Mouse (Mus musculus): ENCODE measurements around the gene Uggt1. TPM values are rescaled to one million over a fixed set of nuclear protein-coding genes. Genes with fewer than 3 reads are reported as not detected.

Gene Uggt1
- polyA plus RNA-seq, 1 experiment = 77.5 TPM

DNA sequence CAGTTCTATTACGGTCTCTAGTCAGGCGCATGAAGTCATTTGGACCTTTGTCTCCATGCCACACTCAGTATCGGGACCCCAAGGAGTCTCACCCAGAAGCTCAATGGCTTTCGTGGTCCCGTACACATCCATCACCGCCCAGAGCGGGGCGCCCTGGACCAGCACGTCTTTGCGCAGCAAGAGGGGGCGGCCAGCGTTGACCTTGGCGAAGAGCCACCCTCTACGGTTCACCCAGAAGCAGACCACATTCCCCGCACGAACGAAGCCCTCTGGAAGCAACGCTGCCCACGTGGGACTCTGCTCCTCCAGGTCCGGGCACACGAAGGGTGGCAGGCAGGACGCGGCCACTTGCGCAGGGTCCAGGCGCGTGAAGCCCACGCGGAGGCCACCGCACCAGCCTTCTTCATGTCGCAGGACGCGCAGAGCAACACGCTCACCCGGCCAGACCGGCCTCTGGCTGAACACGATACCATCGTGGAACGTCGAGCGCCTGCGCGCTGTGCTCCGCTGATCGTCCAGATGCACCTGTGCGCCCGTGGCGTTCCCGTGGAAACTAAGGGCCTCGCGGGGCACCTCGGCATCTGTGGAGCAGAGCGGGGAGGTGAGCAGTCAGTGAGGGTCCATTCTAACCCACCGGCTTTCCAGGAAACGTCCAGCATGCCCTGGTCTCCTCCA, 24.7 kb upstream of the Uggt1 start:
- H3K27ac ChIP-seq (ENCODE audit: insufficient read depth, low read length) = no peak overlapping the region
- no peaks in the 10 kb centered on the region for H3K36me3 ChIP-seq (ENCODE audit: control insufficient read depth, insufficient read depth, low read length, poor library complexity, severe bottlenecking)
- no peaks in the 10 kb centered on the region for H3K9me3 ChIP-seq (replicated peaks; ENCODE audit: control insufficient read depth, insufficient read depth, low read length, poor library complexity, severe bottlenecking)
- peak overlapping the region; percentile 12; the same call in 1 of the 2 replicates for H3K9ac ChIP-seq (ENCODE audit: low read depth, poor library complexity, severe bottlenecking)
- TF ChIP-seq CTCF (IDR thresholded peaks at IDR 0.05; ENCODE audit: low read depth, low read length) (peak; percentile 14), EP300 (IDR thresholded peaks at IDR 0.05; ENCODE audit: insufficient read depth, low read depth, low read length) (no peak)
- no peaks in the 10 kb centered on the region for H3K4me1 ChIP-seq (ENCODE audit: control insufficient read depth, insufficient read depth, low read length)
- peak overlapping the region; percentile 56 for H3K4me3 ChIP-seq (ENCODE audit: low read depth, low read length)
- H3K27me3 ChIP-seq (ENCODE audit: control insufficient read depth, insufficient read depth, low read length, poor library complexity, severe bottlenecking) = no peaks in the 10 kb centered on the region

DNA sequence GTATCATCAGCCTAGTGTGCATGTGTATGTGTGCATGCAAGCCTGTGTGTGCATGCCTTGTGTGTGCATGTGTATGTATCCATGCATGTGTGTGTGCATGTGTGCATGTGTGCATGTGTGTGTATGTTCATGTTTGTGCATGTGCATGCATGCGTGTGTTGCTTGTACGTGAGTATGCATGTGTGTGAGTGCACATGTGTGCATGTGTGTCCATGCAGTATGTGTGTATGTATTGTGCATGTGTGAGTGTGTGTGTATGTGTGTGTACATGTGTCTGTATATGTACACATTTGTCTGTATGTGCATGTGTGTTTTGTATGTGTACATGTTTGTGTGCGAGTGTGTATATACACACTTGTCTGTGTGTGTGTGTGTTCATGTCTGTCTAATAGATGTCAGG, 23.1 kb upstream of the Uggt1 start:
- TF ChIP-seq POLR2A (IDR thresholded peaks at IDR 0.05; ENCODE audit: insufficient read depth, low read length) = no peak
- TF ChIP-seq EP300 (IDR thresholded peaks at IDR 0.05; ENCODE audit: insufficient read depth, low read depth, low read length) = no peak
- no peak for TF ChIP-seq CTCF (IDR thresholded peaks at IDR 0.05; ENCODE audit: low read depth, low read length)
- no peaks in the 10 kb centered on the region for H3K36me3 ChIP-seq (ENCODE audit: control insufficient read depth, insufficient read depth, low read length, poor library complexity, severe bottlenecking)
- H3K4me1 ChIP-seq (ENCODE audit: control insufficient read depth, insufficient read depth, low read length) = no peaks in the 10 kb centered on the region
- H3K27me3 ChIP-seq (ENCODE audit: control insufficient read depth, insufficient read depth, low read length, poor library complexity, severe bottlenecking) = no peaks in the 10 kb centered on the region
- H3K27ac ChIP-seq (ENCODE audit: insufficient read depth, low read length) = no peak overlapping the region
- no peak overlapping the region for H3K9ac ChIP-seq (ENCODE audit: low read depth, poor library complexity, severe bottlenecking)
- no peak overlapping the region for H3K4me3 ChIP-seq (ENCODE audit: low read depth, low read length)
- H3K9me3 ChIP-seq (replicated peaks; ENCODE audit: control insufficient read depth, insufficient read depth, low read length, poor library complexity, severe bottlenecking) = no peaks in the 10 kb centered on the region

GRCm38 (mm10) chr1:36266293-36266692, 21.8 kb upstream of the Uggt1 start:
- Histone ChIP-seq H3K27ac (ENCODE audit: insufficient read depth, low read length) (no peak overlapping the region), H3K9ac (ENCODE audit: low read depth, poor library complexity, severe bottlenecking) (no peak overlapping the region), H3K36me3 (ENCODE audit: control insufficient read depth, insufficient read depth, low read length, poor library complexity, severe bottlenecking) (no peaks in the 10 kb centered on the region), H3K4me3 (ENCODE audit: low read depth, low read length) (no peak overlapping the region), H3K4me1 (ENCODE audit: control insufficient read depth, insufficient read depth, low read length) (no peaks in the 10 kb centered on the region), H3K9me3 (replicated peaks; ENCODE audit: control insufficient read depth, insufficient read depth, low read length, poor library complexity, severe bottlenecking) (no peaks in the 10 kb centered on the region), H3K27me3 (ENCODE audit: control insufficient read depth, insufficient read depth, low read length, poor library complexity, severe bottlenecking) (no peaks in the 10 kb centered on the region)
- no peak for TF ChIP-seq CTCF (IDR thresholded peaks at IDR 0.05; ENCODE audit: low read depth, low read length)
- TF ChIP-seq EP300 (IDR thresholded peaks at IDR 0.05; ENCODE audit: insufficient read depth, low read depth, low read length) = no peak
- no peak for TF ChIP-seq POLR2A (IDR thresholded peaks at IDR 0.05; ENCODE audit: insufficient read depth, low read length)

GRCm38 (mm10) chr1:36263833-36264488, 19.4 kb upstream of the Uggt1 start:
- Histone ChIP-seq H3K9ac (ENCODE audit: low read depth, poor library complexity, severe bottlenecking) (no peak overlapping the region), H3K4me3 (ENCODE audit: low read depth, low read length) (no peak overlapping the region), H3K36me3 (ENCODE audit: control insufficient read depth, insufficient read depth, low read length, poor library complexity, severe bottlenecking) (no peaks in the 10 kb centered on the region), H3K27ac (ENCODE audit: insufficient read depth, low read length) (no peak overlapping the region), H3K27me3 (ENCODE audit: control insufficient read depth, insufficient read depth, low read length, poor library complexity, severe bottlenecking) (no peaks in the 10 kb centered on the region), H3K4me1 (ENCODE audit: control insufficient read depth, insufficient read depth, low read length) (no peaks in the 10 kb centered on the region), H3K9me3 (replicated peaks; ENCODE audit: control insufficient read depth, insufficient read depth, low read length, poor library complexity, severe bottlenecking) (no peaks in the 10 kb centered on the region)
- no peak for TF ChIP-seq CTCF (IDR thresholded peaks at IDR 0.05; ENCODE audit: low read depth, low read length)
- TF ChIP-seq EP300 (IDR thresholded peaks at IDR 0.05; ENCODE audit: insufficient read depth, low read depth, low read length) = no peak
- no peak for TF ChIP-seq POLR2A (IDR thresholded peaks at IDR 0.05; ENCODE audit: insufficient read depth, low read length)

DNA sequence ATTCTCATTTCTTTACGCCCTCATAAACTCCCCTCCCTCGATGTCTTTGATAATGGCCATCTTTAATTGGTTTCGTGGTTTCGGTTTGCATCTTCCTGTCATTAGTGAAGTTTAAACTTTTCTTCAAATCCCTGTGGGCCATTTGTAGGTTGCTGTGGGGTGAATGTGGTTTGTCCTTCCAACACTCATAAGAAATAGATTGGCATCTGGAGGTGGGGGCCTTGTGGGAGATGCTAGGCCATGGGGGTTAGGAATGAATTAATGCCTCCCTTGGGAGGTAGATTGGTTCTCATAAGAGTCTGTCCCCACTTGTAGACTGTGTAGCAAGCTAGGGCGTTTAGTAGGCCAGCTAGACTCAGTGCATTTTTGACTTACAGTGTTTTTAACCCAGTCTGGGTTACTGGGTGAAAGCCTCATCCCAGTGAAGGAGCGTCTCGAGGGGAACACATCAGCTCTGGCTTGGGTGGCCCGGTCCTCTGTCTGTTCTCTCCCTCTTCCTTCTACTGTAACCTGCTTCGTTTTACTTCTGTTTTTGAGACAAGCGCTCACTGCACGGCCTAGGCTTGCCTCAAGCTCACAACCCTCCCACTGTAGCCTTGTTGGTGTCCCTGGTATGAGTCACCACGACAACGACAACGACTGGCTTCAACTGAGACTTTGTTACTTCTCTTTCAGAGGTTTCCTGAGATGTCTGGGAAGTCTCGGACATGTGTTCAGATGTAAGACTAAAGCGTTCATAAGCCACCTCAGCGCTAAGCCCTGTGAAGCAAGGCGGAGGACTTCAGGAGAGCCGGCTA, 17.4 kb upstream of the Uggt1 start:
- Histone ChIP-seq H3K9ac (ENCODE audit: low read depth, poor library complexity, severe bottlenecking) (no peak overlapping the region), H3K27me3 (ENCODE audit: control insufficient read depth, insufficient read depth, low read length, poor library complexity, severe bottlenecking) (no peaks in the 10 kb centered on the region), H3K9me3 (replicated peaks; ENCODE audit: control insufficient read depth, insufficient read depth, low read length, poor library complexity, severe bottlenecking) (no peaks in the 10 kb centered on the region), H3K36me3 (ENCODE audit: control insufficient read depth, insufficient read depth, low read length, poor library complexity, severe bottlenecking) (no peaks in the 10 kb centered on the region), H3K4me3 (ENCODE audit: low read depth, low read length) (no peak overlapping the region), H3K27ac (ENCODE audit: insufficient read depth, low read length) (no peak overlapping the region), H3K4me1 (ENCODE audit: control insufficient read depth, insufficient read depth, low read length) (no peaks in the 10 kb centered on the region)
- TF ChIP-seq CTCF (IDR thresholded peaks at IDR 0.05; ENCODE audit: low read depth, low read length) (no peak), EP300 (IDR thresholded peaks at IDR 0.05; ENCODE audit: insufficient read depth, low read depth, low read length) (no peak), POLR2A (IDR thresholded peaks at IDR 0.05; ENCODE audit: insufficient read depth, low read length) (no peak)
